Mouse (Mus musculus) CH12.LX (cell line): Measurements from ENCODE around the gene Pgp.

ENCODE experiments used
- CHD1 ChIP-seq: IDR thresholded peaks from 2 replicates; pipeline ENCODE4 v1.6.1; 2012; ENCODE audit warnings: low read depth, low read length, improper control_type of control experiment, inconsistent platforms
- CTCF ChIP-seq, 2 experiments: IDR thresholded peaks in 1 of 2; conservative IDR thresholded peaks in 1 of 2; 2 replicates each; pipeline ENCODE4 v1.5.1; 2011 to 2012; ENCODE audit warnings: low read depth in 2 of 2, low read length in 2 of 2, improper control_type of control experiment in 1 of 2, inconsistent platforms in 1 of 2, mild to moderate bottlenecking in 1 of 2, moderate library complexity in 1 of 2
- ETS1 ChIP-seq: conservative IDR thresholded peaks from 2 replicates; pipeline ENCODE4 v1.6.1; 2012; ENCODE audit warnings: low read depth, mild to moderate bottlenecking, inconsistent platforms, low read length, improper control_type of control experiment, moderate library complexity
- JUND ChIP-seq: conservative IDR thresholded peaks from 2 replicates; pipeline ENCODE4 v1.6.1; 2011; ENCODE audit warnings: low read depth, low read length, improper control_type of control experiment
- KAT2A ChIP-seq: IDR thresholded peaks from 2 replicates; pipeline ENCODE4 v1.6.1; 2012; ENCODE audit warnings: low read length, improper control_type of control experiment, inconsistent platforms; ENCODE audit not compliant: insufficient replicate concordance
- SIN3A ChIP-seq: IDR thresholded peaks from 2 replicates; pipeline ENCODE4 v1.6.1; 2012; ENCODE audit warnings: low read length, improper control_type of control experiment, inconsistent platforms
- USF1 ChIP-seq: IDR thresholded peaks from 2 replicates; pipeline ENCODE4 v1.6.1; 2014; ENCODE audit warnings: low read depth, mild to moderate bottlenecking, inconsistent platforms, low read length, improper control_type of control experiment
- ZKSCAN1 ChIP-seq: IDR thresholded peaks from 2 replicates; pipeline ENCODE4 v1.6.1; 2012; ENCODE audit warnings: low read depth, inconsistent platforms, low read length, improper control_type of control experiment, borderline replicate concordance
- ZNF384 ChIP-seq: IDR thresholded peaks from 2 replicates; pipeline ENCODE4 v1.6.1; 2012; ENCODE audit warnings: low read depth, low read length, improper control_type of control experiment, inconsistent platforms

GRCm38 (mm10) chr17:24513609-24514008, 43.4 kb downstream of the Pgp start:
- TF ChIP-seq SIN3A (no peak), ZNF384 (no peak), JUND (no peak), CTCF (conservative IDR thresholded peaks at IDR 0.05 in 1 of 2, IDR thresholded peaks at IDR 0.05 in 1 of 2; ENCODE audit: low read depth in 2 of 2, low read length in 2 of 2) (peak; percentile 21 to 58; a peak in 2 of 4 replicates), USF1 (no peak), CHD1 (no peak), ZKSCAN1 (no peak), ETS1 (no peak), KAT2A (no peak)
